Mouse (Mus musculus) urinary bladder, postnatal 36 days (tissue): Measurements from ENCODE around the gene Gm49320.

ENCODE experiments used
- DNase-seq, 2 experiments: peaks; one replicate each; pipeline ENCODE4 v3.0.0; 2022; ENCODE audit warnings: low spot score in 2 of 2, mixed read lengths in 1 of 2

Gm49320 gene

GRCm38 (mm10) chr8:4259125-4259804 is 20.6 kb downstream of the Gm49320 start, which contains the start of gene Ctxn1:
Ctxn1 (minus strand) TSS chr8:4259274.
- peak; percentile 89 to 95 for DNase-seq

DNA sequence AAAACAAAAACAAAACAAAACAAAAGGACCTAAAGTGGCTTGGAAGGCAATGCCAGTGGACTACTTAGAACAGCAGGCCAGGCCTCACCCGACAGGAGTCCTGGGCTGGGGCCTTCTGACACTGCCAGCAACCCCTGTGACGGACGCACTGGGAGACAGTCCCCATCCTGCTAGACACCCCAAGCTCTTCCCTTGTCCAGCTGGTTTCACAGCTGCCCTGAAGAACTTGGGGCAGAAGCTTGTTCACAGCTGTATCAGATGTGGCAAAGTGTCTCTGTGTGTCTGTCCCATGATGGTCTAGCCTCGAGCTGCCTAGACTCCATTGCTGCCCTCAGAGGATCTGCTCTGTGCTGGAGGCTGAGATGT is 21.1 kb downstream of the Gm49320 start:
- no peak for DNase-seq

DNA sequence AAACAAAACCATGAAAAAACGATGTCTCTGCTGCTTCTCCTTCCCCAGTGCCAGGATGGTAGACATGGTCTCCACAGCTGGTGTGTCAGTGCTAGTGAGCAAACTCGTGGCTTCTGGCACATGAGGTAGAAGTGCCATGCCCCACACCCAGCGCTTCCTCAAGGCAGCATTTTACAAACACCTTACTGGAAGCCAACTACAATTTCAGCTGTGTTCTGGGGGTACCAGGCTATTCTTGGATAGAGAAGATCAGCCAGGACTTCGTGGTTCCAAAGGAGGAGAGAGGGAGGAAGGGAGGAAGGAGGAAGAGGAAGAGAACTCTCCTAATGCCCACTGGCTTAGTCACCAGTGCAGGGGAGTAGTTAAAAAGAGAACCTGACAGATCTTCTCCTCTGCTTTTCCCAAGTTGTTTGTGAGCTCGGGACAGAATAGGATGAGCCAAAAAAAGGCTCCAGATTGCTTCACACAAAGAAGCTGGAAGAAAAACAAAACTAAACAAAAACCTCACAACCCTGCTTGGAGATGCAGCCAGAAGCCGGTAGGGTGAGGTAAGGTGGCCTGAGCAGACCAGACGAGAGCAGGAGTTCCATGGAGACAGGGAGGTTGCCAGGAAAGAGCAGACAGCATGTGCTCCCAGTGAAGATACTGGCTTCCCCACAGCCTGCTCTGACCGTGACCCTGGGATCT is 24.6 kb downstream of the Gm49320 start:
- DNase-seq = no peak

- no peak for DNase-seq
Observed at GRCm38 (mm10) chr8:4265160-4265914, 26.7 kb downstream of the Gm49320 start.

DNA sequence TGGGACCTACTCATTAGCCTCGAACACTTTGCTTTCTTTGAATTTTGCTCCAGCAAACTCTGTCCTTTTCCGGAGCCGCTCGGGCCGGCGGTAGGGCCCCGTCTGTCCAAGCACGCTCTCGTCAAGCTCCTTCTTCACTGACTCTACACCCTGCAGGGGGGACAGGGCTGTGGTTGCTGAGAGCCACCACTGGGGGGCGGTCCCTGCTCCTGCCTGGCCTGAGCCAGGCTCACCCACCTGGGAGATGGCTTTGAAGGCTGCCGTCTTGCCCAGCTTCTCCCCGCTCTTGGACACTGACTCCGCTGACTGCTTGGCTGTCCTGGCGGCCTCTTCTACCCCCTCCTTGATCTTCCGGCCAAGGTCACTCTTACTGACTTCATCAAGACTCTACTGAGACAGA is 29.0 kb downstream of the Gm49320 start:
- no peak for DNase-seq

- DNase-seq = no peak
Observed at GRCm38 (mm10) chr8:4269609-4270008, 30.9 kb downstream of the Gm49320 start.

DNA sequence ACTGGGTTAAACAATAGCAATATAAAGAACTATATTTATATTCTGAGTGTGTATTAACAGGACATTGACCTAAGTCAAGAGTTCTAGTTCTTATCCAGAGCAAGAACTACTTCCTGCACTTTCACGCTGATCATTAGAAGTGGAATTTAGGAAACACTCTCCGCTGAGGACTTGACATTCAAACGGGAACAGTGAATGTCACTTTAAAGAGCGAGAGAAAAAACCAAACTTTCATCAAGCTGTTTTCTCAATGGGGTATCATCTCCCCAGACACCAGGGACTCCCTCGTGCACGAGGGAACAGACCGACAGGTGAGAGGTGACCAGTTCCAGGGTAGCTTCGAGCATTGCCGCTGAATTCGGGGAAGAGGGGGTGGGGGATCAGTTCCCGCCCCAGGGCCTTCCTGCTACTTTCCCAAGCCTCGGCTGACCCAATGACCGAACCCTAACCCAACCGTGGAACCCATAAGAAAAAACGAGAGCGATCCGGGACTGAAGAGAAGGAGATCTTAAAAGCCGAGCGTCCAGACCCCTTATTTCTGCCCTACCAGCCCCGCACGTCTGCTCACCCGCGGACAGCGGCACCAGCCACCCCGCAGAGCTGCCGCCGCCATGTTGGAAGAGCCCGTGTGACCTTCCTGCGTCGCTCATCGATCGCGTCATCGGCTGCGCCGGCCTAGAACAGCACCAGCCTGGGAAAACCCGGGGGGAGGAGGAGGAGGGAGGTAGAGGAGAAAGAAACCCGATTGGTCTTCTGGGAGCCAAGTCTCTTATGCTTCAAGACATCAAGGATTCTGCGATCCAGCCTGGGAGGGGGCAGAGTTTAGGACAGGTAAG is 36.8 kb downstream of the Gm49320 start, which contains the start of gene Timm44:
TSS of gene Timm44 (minus strand) at position 639 of the 836 bp plus-strand sequence.
- peak; percentile 87 to 92 for DNase-seq

GRCm38 (mm10) chr8:4276111-4276465 is 37.4 kb downstream of the Gm49320 start:
- DNase-seq = no peak

GRCm38 (mm10) chr8:4292738-4293137 is 54.1 kb downstream of the Gm49320 start:
- DNase-seq = no peak

GRCm38 (mm10) chr8:4297822-4298221 is 59.2 kb downstream of the Gm49320 start:
- no peak for DNase-seq
